Mouse (Mus musculus) right cerebral cortex, postnatal 25 days (tissue): ENCODE data around the gene Slit3.
A peak's percentile ranks its signal among the peaks of the same experiment; 100 is the strongest.

ENCODE experiments used
- DNase-seq: peaks from one replicate; pipeline ENCODE4 v3.0.0; 2022

Slit3 gene

DNA sequence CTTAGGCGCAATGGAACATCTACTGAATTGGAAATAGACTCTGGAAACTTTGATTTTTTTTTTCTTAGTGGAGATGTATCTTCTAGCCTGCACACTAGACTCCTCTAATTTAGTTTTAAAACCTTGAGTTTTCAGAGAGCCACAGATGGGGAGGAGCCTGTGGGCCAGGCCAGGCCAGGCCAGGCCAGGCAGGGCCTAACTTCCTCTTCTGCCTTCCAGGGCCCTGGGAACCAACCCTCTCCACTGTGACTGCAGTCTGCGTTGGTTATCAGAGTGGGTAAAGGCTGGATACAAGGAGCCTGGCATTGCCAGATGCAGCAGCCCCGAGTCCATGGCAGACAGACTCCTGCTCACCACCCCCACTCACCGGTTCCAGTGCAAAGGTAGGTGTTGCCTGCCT is 539.9 kb downstream of the Slit3 start:
- no peak for DNase-seq

DNA sequence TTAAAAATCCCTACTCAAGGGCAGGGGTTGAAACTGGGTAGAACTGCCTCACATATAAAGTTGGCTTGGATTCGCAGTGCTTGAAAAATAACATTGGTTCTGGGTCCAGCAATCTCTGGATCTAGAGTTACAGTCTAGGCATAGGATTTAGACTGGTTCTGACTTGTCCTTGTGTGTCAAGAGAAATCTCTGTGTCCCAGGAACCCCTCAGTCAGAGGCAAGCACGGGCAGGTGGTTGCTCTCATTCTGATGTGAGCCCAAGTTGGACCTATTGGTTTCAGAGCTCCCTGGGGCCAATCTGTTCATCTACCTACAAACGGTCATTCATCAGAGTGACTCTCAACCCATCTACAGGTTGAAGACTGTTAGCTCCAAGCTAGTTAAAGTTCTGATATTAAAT is 541.9 kb downstream of the Slit3 start:
- no peak for DNase-seq

DNA sequence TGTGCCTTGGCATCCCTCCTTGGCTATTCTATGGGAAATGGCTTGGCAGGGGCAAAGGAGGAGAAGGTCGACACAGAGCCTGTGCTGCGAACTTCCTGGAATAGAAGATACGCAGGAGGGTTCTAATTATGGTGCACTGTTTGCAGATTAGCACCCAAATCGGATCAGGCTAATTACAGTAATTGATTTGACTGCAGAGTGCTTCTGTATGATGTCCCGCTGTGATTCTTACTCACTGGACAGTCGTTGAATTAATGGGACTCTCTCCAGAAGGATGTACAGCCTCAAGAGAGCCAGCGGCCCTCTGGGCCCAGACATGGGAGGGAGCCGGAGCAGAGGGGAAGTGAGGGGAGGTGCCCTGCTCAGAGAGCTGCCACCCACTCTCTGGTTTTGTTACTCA is 542.6 kb downstream of the Slit3 start:
- DNase-seq: no peak

DNA sequence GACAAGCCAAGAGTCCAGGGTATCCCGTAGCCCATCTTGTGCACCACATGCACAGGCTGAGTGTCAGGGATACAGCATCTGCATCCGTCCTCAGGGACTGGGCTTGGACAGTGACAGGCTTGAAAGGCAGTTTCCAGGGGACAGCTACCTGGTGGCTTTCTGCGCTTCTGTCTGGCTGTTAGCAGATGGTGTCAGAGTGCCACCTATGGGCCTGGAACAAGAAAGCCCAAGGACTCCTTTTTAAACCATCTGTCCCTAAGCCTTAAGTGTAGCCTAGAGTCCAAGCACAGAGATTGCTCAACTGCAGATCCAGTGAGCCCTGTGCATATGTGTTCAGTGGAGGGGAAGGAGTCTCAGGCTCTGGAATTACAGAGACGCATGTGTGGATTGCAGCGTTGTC is 544.0 kb downstream of the Slit3 start:
- peak; percentile 43 for DNase-seq

DNA sequence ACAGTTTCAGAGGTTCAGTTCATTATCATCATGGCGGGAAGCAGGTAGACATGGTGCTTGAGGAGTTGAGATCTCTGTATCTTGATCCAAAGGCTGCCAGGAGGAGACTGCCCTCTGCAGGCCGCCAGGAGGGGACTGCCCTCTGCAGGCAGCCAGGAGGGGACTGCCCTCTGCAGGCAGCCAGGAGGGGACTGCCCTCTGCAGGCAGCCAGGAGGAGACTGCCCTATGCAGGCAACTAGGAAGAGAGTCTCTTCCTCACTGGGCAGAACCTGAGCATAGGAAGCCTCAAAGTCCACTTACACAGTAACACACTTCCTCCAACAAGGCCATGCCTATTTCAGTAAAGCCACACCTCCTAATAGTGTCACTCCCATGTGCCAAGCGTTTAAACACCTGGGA is 546.4 kb downstream of the Slit3 start:
- DNase-seq: no peak

DNA sequence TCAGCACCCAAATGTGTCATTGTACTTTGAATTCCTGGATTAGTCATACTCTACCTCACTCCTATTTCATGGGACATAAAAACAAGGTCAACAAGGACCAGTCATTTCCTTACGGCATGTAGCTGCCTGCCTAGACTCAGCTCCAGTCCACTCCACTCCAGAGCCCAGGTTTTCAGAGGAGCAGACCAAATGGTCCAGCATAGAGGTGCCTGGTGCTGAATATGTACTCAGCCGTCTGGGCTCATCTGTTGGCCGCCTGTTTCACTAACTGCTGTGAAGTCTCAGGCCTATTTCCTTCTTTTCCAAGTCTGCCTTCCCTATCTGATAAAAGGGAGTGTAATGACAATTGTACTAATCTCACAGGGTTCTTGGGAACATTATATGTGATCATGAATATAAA is 547.1 kb downstream of the Slit3 start:
- DNase-seq: no peak

DNA sequence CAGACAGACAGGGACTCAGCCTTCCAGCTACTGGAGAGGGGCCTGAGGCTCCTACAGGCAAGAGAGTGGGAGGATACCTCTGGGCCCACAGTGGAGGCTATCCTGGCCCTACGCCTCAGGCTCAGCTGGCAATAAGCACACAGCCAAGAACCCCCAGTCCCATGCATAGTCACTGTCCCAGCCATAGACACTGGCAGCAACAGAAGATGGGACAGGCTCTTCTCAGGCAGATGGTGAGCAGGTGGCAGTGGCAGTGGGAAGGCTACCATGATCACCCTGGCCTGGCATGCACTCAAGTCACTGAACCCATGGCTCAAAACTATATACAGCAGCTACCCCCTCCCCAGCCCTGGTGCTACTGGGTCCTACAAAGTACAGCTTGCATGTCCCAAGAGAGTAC is 547.7 kb downstream of the Slit3 start:
- DNase-seq: no peak

DNA sequence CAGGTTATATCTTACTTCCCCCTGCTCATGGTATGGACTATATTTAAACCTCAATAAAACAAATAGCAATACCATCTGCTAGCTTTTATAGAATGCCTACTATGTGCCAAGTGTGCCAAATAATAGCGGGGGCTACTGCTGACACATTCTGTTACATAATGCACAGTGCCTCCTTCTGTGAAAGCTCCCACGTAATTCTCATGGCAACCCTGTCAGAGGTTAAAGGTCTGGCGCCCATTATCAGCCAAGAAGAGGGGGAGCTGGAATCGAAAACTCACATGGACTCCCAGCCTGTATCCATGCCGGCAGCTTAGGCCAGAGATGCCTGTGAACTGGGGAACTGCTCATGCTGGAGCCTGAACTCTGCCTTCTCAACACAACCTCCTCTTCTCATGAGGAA is 548.5 kb downstream of the Slit3 start:
- no peak for DNase-seq

DNA sequence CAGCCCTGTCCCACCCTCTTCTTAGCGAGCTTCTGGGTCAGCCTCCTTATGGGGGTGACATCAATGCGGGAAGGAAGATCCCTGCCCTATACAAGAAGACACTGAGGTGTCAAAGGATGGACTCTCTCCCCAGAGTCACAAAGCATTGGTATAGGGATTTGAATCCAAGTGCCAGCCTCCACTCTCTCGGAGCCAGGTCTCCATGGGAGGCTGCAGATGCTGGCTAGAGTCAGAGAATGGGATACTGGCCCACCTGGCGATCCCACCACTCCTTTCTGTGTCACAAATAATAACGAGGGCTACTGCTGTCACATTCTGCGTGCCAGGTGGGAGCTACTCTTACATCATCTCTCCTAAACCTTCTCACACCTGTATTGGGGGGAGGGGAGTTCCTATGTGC is 549.2 kb downstream of the Slit3 start:
- no peak for DNase-seq

DNA sequence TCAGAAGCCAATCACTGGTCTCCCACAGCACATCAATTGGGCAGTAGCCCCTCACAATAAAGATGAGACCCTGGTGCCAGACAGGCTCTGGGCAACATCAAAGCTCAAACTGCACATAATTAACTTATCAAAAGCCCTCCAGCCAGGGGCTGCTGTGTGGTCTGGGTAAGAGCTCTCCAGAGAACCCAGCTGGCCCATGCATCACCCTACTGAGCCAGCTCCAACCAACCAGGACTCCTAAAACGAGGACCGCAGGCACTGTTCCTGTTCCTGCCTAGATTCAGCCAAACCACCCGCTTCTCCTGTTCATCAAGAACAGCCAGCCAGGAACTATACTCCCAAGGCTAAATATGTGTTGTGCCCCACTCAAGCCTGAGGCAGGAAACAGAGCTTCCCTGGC is 549.7 kb downstream of the Slit3 start:
- DNase-seq: no peak

DNA sequence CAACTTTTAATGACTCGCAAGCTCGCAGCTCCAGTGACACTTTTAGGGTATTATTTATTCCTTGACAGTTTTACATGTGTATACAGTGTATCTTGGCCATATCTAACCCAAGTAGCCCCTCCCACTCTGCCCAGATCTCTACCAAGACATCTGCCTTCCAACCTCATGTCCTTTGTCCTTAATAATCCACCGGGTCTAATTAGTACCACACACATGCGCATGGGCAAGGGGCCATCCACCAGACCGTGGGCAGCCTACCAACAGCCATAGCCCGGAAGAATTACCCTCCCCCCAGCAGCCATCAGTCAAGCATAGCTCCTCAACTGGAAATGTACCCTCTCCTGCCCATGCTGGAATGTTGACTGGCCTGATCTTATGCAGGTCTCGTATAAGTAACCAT is 552.0 kb downstream of the Slit3 start:
- no peak for DNase-seq

DNA sequence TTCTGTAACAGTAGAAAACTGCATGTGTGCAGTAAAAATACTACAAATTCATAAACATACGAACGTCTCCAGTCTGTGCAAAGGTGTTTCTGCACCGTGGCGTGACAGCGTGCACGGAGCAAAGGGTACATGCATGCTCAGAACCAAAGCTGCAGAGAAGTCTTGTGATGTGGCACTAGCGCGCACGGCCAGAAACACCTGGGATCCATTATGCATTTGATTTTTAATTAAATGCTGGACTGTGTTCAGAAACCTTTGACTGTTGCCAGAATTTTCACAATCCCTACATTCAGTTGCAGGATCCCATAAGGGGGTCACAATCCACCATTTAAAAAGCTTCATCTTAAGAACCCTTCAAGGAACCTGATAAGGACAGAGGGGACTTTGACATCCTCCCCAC is 553.2 kb downstream of the Slit3 start:
- no peak for DNase-seq

DNA sequence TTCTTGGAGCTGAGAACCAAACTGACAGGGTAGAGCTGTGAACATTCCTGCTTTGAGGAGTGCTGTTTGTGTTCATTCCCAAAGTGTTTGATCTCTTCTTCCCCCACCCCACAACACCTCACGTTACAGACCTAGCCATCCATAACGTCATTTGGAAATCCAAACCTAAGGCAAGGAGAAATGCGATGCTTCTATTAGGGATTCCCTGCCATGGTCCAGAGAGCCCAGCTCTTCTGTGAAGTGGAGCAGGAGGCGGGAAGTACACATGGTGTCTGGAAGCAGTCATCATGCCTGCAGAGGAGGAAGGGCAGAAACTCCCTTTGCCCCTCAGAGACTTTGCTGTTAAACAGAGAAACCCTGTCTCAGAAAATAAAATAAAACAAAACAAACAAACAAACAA is 555.7 kb downstream of the Slit3 start:
- no peak for DNase-seq

DNA sequence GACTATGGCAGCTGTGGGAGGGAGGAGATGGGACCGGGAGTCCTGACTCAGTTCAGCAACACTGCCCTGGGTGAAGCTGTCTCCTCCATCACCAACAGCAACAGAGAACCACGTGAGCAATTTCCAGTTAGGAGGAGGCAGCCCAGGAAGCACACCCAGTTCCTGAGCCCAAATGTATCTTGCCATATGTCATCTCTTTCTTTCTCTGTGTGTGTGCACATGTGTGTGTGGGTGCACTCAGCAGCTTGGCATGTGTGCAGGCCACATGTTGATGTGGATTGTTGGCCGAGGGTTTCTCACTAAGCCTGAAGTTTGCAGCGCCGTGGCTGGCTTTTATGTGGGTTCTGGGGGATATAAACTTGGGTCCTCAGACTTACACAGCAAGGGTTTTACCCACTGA is 559.0 kb downstream of the Slit3 start:
- peak; percentile 82 for DNase-seq

DNA sequence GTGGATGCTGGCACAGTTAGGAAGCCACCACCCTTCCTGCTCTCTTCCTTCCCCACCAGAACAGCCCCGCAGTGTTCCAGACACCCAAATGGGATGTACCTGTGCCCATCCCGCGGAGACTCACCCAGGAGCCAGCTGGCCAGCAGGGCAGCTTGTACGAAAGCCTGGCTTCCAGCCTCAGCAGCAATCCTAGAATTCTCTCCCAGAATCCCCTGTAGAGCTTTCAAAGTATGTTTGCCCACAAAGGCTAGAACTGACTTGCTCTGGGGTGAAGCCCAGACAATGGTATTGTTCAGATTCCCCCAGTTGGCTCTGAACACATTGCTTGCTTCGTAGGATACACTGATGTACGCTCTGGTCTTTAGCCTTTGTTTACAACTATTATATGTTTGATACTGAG is 566.3 kb downstream of the Slit3 start:
- no peak for DNase-seq

DNA sequence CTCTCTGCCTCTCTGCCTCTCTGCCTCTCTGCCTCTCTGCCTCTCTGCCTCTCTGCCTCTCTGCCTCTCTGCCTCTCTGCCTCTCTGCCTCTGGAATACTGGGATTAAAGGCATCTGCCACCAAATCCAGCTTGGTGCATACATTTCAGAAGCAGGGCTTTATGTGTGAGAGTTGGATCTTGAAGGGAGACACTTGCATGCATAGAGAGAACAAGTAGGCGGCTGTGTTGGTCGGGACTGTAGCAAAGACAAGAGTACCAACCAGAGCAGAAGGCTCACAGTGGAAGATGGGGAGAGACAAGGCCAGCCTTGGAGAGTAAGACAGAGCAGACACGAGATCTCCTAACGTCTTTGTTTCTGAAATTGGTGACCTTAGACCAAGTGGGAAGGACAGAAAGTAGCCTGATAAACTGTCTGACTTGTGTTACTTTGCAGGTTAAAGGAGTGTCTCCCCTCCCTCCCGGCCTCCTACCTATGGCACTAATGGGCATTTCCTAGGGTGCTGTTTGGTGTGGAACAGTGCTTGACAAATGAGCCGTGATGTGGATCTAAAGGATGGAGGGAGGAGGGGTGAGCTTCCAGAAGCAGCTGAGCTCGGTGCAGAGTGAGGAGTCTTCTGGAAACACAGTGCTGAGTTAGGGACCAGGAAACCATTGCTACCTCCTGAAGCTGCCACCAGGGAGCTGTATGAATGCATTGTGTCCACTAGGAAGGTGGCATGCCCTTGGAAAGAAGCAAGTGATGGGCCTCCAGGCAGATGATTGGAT is 569.7 kb downstream of the Slit3 start:
- no peak for DNase-seq

DNA sequence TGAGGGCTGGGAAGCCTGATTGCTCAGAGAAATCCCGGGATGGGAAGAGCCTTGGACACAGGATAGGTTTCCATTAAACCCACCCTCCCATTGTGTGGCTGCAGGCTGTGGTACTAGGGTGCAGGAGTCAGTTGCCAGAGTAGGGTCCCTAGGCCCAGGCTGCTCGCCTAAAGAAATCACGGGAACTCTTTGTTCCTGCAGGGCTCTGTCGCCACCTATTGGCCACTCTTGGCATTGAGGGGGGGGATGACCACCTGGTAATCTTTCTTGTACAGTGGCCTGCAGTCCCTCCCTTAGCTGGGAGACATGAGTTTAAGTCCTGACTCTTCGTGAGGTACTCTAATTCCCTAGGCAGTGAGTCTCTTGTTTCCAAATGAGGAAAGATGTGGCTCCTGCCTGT is 572.1 kb downstream of the Slit3 start:
- DNase-seq: no peak

DNA sequence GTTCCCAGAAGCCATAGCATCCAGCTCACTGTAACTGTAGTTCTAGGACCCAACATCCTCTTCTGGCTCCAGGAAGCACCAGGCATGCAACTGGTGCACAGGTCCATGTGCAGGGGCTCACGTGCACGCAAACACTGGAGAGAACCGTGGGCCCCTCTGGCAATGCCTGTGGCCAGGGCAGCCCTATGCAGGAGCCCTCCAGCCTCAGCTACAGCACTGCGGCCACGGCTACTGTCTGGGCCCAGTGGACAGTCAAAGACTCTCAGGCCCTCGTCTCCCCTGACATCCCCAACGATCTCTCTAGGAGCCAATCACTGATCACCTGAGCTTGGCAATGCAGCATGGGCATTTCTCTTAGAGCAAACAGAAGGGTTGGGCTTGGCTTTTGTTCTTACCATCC is 572.6 kb downstream of the Slit3 start:
- no peak for DNase-seq

DNA sequence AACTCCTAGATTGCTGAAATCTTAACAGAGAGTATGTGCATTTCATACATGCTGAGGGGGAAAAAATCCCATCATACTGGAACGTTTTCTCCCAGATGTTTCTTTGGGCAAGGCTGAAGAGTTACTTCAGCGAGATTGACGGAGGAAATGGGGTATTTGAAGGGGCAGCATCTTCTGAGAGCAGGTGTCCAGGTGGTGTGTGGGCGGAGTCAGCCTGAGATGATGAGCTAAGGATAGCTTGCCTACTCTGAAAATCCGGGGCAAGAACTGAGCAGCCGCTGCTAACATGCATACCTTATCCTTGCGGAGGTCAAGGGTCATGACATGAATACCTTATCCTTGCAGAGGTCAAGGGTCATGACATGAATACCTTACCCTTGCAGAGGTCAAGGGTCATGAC is 576.5 kb downstream of the Slit3 start:
- no peak for DNase-seq

DNA sequence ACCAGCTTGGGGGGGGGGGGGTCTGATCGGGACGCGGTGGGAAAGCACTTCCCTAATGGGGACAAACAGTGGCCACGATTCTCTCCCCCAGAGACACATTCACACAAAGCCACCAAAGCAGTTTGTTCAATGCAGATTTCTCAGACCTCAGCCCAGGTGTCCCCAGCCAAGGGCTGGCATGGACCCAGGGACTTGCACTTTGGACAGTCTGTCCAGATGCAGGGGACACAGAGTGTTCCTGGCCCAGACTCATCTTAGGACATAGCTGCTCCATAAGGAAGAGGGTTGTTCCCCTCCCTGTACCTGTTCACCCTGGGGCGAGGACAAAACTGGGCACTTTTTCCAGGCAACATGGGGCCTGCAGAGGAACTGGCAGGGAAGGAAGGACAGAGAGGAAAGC is 577.9 kb downstream of the Slit3 start:
- DNase-seq: no peak

DNA sequence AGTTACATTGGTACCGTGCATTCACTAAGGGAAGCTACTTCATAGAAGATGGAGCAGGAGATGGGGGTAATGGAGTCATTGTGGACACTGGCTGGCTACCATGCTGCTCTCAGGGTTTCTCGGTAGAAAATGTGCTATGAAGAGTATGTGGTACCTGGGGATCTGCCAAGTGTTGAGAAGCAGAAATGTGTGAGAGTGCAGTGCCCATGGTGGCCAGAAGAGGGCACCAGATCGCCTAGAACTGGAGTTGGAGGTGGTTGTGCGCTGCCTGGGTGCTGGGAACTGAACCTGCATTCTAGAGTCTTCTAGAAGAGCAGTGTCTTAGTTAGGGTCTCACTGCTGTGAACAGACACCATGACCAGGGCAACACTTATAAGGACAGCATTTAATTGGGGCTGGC is 582.4 kb downstream of the Slit3 start:
- no peak for DNase-seq

DNA sequence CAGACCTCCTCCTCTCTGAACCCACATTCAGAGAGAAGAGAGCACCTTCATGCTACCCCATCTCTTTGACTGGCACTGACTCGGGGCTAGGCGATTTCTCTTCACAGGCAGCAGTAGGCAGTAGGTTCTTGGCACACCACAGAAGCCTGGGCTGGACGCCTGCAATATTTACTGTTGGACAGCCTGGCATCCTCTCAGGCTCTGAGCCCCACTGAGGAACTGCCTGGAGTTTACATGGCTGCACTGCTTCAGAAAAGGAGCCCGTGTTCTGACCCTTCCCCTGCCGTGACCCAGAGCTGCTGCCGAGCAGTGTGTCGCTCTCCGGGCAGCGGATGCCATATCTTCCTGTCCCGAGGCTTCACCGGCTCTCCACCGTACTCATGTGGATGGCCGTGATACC is 583.4 kb downstream of the Slit3 start:
- no peak for DNase-seq

DNA sequence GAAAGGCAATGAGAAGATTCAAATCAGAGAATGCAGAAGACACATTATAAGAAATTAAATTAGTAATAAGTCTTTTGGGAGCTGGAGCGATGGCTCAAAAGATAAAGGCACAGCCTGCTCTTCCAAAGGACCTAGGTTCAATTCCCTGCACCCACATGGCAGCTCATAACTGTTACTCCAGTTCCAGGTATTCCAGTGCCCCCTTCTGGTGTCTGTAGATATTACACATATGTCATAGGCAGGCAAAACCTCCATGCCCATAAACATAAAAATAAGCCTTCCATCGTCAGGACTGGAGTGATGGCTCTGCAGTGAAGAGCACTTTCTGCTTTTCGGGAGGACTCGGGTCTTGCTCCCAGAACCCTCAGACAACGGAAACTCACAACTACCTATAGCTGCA is 583.9 kb downstream of the Slit3 start:
- no peak for DNase-seq

DNA sequence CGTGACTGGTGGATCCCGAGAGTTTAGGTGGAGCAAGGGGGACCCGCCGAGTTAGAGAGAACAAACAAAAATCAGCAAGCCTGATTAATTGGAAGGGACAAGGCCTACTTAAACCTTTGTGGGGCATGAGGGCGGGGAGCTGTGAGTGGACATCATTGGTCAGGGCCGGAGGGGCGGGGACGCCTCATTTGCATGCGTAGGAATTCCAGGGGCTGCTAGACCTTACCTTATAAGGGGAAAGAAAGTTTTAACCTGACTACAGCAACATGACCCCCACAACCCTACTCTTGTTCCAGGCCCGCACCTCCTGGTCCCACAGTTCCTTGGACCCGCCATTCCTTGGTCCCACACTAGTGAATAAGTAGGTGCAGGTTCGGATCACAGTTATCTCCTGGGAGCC is 586.4 kb downstream of the Slit3 start:
- no peak for DNase-seq

DNA sequence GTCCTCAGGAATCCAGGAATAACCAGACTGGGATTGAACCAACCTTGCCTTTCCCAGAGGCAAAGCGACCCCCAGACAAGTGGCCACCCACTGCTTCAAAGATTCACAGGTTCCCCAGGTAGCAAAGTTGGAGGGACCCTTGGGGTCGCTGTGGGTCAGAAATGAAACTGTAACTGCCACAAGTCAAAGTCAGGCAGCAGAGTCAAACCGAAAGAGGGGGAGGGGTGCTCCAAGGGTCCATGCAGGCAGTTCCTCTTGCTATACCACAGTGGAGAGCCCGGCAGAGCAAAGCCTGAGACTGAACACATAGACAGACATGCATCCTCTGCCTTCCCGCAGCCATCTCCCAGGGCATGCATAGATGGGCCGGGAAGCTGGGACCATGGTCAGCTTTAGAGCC is 590.3 kb downstream of the Slit3 start:
- no peak for DNase-seq

DNA sequence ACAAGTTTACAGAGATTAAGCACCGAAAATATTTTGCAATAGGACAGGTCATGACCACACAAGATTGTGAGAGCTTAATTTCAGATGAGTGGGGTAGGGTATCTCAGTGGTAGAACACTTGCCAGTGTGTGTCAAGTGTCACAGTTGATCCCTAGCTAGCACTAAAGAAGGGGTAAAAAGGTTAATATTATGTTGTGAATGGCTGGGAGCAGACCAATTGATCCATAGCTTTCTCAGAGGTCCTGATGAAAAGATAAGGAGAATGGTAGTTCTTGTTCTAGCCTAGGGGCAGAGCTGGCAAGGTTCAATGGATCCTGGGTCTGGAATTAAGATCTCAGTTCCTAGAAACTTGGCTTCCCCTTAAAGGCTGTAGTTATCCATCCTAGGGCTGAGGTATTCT is 597.9 kb downstream of the Slit3 start:
- no peak for DNase-seq
